Mouse (Mus musculus) heart, embryonic 13.5 days (tissue): ENCODE measurements around the gene Crybb3. TPM values are rescaled to one million over a fixed set of nuclear protein-coding genes. Genes with fewer than 3 reads are reported as not detected.
A peak's percentile ranks its signal among the peaks of the same experiment; 100 is the strongest.

Experiments used
- ATAC-seq: fragments of 200-750 bp; cut with Nextera tagmentation; 2 replicates; pipeline ENCODE4 v1.8.0; 2017; ENCODE audit warnings: moderate TSS enrichment; ENCODE audit not compliant: insufficient number of reproducible peaks, low FRiP score, low TSS enrichment; ENCODE audit errors: extremely low read depth
- H3K27ac ChIP-seq: fragments of 300-500 bp; sonication (generic); replicated peaks from 2 replicates; pipeline ENCODE4 v1.5.1; 2015; ENCODE audit warnings: moderate library complexity, mild to moderate bottlenecking, inconsistent platforms
- H3K27me3 ChIP-seq: fragments of 300-500 bp; sonication (generic); replicated peaks from 2 replicates; pipeline ENCODE4 v1.6.1; 2015; ENCODE audit warnings: mild to moderate bottlenecking, inconsistent platforms
- H3K36me3 ChIP-seq: fragments of 300-500 bp; sonication (generic); 2 replicates; pipeline ENCODE4 v1.6.1; 2015; ENCODE audit warnings: mild to moderate bottlenecking, inconsistent platforms
- H3K4me1 ChIP-seq: fragments of 300-500 bp; sonication (generic); 2 replicates; pipeline ENCODE4 v1.6.1; 2015; ENCODE audit warnings: inconsistent platforms
- H3K4me2 ChIP-seq: fragments of 300-500 bp; sonication (generic); 2 replicates; pipeline ENCODE4 v1.6.1; 2015; ENCODE audit warnings: inconsistent platforms, mild to moderate bottlenecking, moderate library complexity
- H3K4me3 ChIP-seq: fragments of 300-500 bp; sonication (generic); 2 replicates; pipeline ENCODE4 v1.5.1; 2015; ENCODE audit warnings: moderate library complexity, mild to moderate bottlenecking, inconsistent platforms
- H3K9ac ChIP-seq: fragments of 300-500 bp; sonication (generic); 2 replicates; pipeline ENCODE4 v1.6.1; 2015; ENCODE audit warnings: inconsistent platforms, mild to moderate bottlenecking, moderate library complexity
- H3K9me3 ChIP-seq: fragments of 300-500 bp; sonication (generic); 2 replicates; pipeline ENCODE4 v1.6.1; 2016; ENCODE audit warnings: inconsistent platforms
- WGBS: fragments of 180-500 bp; shearing (Covaris S2); methylation state at CpG from one replicate; pipeline ENCODE4 v1.1.7; 2015; ENCODE audit warnings: mixed read lengths; 5-methylcytosine and 5-hydroxymethylcytosine counted together
- polyA plus RNA-seq: library from polyadenylated mRNA; unstranded; fragments of >200 nt; fragmentation: Nextera tagmentation; extraction: Ambion mirVana; gene quantifications from 2 replicates; pipeline ENCODE4 v1.2.1, GENCODE M21; 2015

Crybb3 gene
- polyA plus RNA-seq, 1 experiment from 2014 or later, result 0.86 TPM

DNA sequence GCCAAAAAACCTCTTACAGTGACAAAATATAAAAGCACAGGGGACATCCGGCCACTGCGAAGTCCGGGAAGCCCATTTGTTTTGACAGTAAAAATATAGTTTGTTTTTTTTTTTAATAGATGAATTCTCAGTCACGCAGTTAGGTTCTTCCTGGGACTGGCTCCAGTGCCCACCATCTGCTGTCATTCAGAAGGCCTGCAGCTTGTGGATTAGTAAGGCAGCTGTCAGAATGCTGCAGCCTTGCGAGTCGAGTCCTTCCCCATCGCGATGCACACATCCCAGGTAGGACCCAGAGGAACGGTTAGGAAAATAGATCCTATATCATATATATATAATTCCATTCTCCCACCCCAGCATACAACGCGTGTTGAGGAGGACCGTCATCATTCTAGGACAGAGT is 5.1 kb upstream of the Crybb3 start:
- Histone ChIP-seq H3K9me3 (peaks cover 7% of the 10 kb centered on the region; the same call in 1 of the 2 replicates), H3K27ac (no peak overlapping the region), H3K4me2 (no peak overlapping the region), H3K27me3 (no peaks in the 10 kb centered on the region), H3K9ac (no peak overlapping the region), H3K4me1 (peaks cover 14% of the 10 kb centered on the region), H3K4me3 (no peak overlapping the region), H3K36me3 (peaks cover 44% of the 10 kb centered on the region)
- WGBS, result 84% methylated on average over 12 of the region's 12 CpGs
- ATAC-seq, result no peak

DNA sequence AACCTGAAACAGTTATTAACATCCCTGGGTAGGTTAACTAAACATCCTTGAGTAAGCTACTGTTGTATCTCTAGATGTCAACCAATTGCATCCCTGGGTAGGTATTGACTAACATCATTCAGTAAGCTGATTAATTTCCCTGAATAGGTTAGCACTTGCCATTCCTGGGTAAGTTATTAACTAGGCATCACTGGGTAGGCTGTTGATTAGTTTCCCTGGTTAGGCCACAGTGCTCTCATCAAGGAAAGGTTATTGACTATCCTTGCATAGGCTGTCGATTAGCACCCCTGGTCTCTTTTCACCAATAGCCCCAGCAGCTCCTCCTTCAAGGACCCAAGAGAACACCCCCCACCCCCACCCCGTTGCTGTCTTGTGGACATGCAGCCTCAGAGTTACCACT is 4.5 kb upstream of the Crybb3 start:
- 53% methylated on average over 2 of the region's 2 CpGs for WGBS
- H3K4me2 ChIP-seq, result no peak overlapping the region
- ATAC-seq, result no peak

DNA sequence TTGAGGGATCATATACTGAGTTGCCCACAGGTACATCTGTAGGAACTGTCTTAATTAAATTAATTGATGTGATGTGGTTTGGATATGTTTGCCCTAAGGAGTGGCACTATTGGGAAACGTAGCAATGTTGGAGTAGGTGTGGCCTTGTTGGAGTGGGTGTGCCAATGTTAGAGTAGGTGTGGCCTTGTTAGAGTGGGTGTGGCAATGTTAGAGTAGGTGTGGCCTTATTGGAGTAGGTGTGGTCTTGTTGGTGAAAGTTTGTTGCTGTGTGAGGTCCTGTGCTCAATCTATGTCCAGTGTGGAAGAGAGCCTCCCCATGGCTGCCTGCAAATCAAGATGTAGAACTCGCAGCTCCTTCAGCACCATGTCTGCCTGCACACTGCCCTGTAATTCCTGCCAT is 2.9 kb upstream of the Crybb3 start:
- no peak overlapping the region for H3K27ac ChIP-seq
- H3K36me3 ChIP-seq, result peaks cover 23% of the 10 kb centered on the region
- H3K9me3 ChIP-seq, result peaks cover 7% of the 10 kb centered on the region; the same call in 1 of the 2 replicates
- peaks cover 24% of the 10 kb centered on the region for H3K4me1 ChIP-seq
- no peak overlapping the region for H3K9ac ChIP-seq
- ATAC-seq, result no peak
- 77% methylated on average over 2 of the region's 2 CpGs for WGBS
- H3K4me3 ChIP-seq, result no peak overlapping the region
- H3K4me2 ChIP-seq, result no peak overlapping the region
- peaks cover 4% of the 10 kb centered on the region; the same call in 1 of the 2 replicates for H3K27me3 ChIP-seq

More for the DNA sequence above, 4.5 kb upstream of the Crybb3 start:
- Histone ChIP-seq H3K4me1 (peaks cover 17% of the 10 kb centered on the region), H3K27me3 (peaks cover under 1% of the 10 kb centered on the region; the same call in 1 of the 2 replicates), H3K9me3 (peaks cover 7% of the 10 kb centered on the region; the same call in 1 of the 2 replicates), H3K27ac (no peak overlapping the region), H3K4me3 (no peak overlapping the region), H3K9ac (no peak overlapping the region), H3K36me3 (peaks cover 39% of the 10 kb centered on the region)

DNA sequence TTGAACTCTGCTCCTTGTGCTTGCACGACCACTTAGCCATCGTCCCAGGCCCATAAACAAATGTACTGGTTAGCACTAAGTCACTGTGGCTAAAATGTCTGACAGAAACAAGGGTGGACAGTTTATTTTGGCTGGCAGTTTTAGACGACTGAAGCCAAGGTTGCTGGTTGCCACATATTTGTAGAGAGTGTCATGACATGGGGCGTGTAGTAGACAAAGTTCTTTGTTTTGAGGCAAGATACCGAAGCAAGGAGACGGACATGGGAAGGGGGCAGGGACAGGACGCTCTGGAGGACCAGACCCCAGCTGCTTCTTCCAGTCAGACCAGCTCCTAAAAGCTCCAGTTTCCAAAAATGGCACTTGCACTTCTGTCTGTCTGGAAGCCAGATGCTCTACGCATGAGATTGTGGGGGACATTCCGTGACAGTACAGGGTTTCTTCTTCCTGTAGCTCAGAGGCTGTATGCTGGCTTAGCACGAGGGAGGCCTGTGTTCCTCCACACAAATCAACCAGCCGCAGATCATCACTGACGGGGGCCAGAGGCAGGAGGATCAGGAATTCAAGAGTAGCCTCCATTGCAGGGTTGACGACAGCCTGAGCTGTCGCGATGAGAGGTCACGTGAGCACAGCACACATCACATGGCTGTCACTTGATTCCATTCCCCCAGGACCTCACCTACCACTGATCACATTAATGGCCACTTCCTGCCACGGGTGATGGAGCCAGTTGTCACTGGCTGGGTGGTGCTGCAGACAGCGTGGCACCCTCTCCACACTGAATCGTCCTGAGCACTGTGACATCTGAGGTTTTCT is 1.2 kb upstream of the Crybb3 start:
- H3K4me1 ChIP-seq, result peaks cover 24% of the 10 kb centered on the region
- H3K9ac ChIP-seq, result peak overlapping the region; percentile 54
- ATAC-seq, result 0 out of 2 replicates have a peak, but pooled peaks have one; percentile 9
- peaks cover 13% of the 10 kb centered on the region for H3K27me3 ChIP-seq
- H3K27ac ChIP-seq, result peak overlapping the region; percentile 45
- 28% methylated on average over 19 of the region's 19 CpGs for WGBS
- peaks cover 7% of the 10 kb centered on the region; the same call in 1 of the 2 replicates for H3K36me3 ChIP-seq
- peaks cover 7% of the 10 kb centered on the region; the same call in 1 of the 2 replicates for H3K9me3 ChIP-seq
- H3K4me3 ChIP-seq, result peak overlapping the region; percentile 26
- peak overlapping the region; percentile 60 for H3K4me2 ChIP-seq

DNA sequence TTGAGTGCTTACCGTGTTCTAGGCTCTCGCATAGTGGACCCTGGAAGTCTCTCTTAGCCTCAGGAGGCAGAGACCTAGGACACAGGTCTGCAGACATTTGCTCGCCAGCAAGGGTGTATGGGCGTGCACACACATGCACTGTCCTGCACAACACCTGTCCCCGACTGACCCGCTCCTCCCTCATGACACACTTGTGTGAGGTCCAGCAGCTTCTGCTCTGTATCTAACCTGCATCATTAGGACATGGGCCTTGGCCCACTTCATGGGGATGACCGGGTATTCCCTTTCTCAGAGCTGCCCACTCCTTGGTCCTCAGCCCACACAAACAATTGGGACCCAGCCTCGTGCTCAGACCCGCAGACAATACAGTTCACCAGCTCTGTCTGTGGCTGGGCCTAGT is 364 bp downstream of the Crybb3 start:
- Histone ChIP-seq H3K27ac (no peak overlapping the region), H3K27me3 (peaks cover 25% of the 10 kb centered on the region), H3K9ac (peak overlapping the region; percentile 17; the same call in 1 of the 2 replicates), H3K4me3 (no peak overlapping the region), H3K4me2 (no peak overlapping the region), H3K4me1 (peaks cover 28% of the 10 kb centered on the region), H3K36me3 (peaks cover 7% of the 10 kb centered on the region; the same call in 1 of the 2 replicates), H3K9me3 (peaks cover 7% of the 10 kb centered on the region; the same call in 1 of the 2 replicates)
- WGBS, result 91% methylated on average over 9 of the region's 9 CpGs
- ATAC-seq, result no peak

DNA sequence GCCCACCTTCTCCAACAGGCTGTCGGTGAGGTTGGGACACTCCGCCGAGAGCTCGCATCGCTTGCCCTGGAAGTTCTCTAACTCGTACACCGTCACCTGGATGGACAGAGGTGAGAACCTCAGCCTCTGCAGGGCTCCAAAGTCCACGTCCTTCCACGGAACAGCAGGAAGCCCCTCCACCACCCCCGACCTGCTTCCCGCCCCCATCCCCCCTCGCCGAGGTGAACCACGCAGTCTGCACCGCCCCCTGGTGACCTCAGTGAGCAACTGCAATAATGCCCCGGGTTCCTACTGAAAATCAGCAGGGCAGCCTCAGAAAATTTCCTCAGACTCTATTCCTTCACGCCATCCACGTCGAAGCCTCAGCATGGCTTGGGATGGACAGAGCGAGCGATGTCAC is 1.6 kb downstream of the Crybb3 start:
- Histone ChIP-seq H3K9me3 (peaks cover 7% of the 10 kb centered on the region; the same call in 1 of the 2 replicates), H3K27ac (no peak overlapping the region), H3K27me3 (peaks cover 33% of the 10 kb centered on the region), H3K4me2 (peak overlapping the region; percentile 54), H3K9ac (no peak overlapping the region), H3K4me1 (peaks cover 28% of the 10 kb centered on the region), H3K36me3 (no peaks in the 10 kb centered on the region), H3K4me3 (peak overlapping the region; percentile 18)
- 24% methylated on average over 21 of the region's 21 CpGs for WGBS
- ATAC-seq, result no peak

DNA sequence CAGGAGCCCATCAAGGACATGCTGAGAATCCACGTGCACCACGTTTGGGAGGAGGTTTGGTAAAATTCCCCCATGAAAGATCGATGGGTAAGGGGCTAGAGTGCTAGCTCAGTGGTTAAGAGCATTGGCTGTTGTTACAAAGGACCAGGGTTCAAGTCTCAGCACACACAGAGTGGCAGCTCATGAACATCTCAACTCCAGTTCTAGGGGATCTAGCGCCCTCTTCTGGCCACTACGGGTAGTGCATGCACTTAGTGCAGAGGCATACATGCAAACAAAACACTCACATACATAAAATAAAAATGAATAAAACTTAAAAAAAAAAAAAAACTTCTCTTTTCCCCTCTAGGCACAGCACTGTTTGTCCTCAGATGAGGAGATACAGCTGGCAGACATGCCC is 2.7 kb downstream of the Crybb3 start:
- ATAC-seq, result no peak
- WGBS, result 60% methylated on average over 5 of the region's 5 CpGs
- Histone ChIP-seq H3K4me3 (no peak overlapping the region), H3K9me3 (no peaks in the 10 kb centered on the region), H3K4me2 (no peak overlapping the region), H3K36me3 (no peaks in the 10 kb centered on the region), H3K27me3 (peaks cover 33% of the 10 kb centered on the region), H3K9ac (no peak overlapping the region), H3K27ac (no peak overlapping the region), H3K4me1 (peaks cover 28% of the 10 kb centered on the region)

DNA sequence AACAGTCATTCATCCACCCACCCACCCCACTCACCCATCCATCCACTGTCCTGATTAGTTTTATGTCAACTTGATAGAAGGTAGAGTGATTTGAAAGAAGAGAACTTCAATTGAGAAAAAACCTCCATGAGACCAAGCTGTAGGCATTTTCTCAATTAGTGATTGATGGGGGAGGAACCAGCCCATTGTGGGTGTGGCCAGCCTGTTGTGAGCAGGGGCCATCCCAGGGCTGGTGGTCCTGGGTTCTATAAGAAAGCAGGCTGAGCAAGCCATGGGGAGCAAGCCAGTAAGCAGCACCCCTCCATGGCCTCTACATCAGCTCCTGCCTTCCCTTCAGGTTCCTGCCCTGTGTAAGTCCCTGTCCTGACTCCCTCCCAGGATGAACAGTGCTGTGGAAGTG is 11.4 kb downstream of the Crybb3 start, which contains the start of gene Crybb2:
TSS of gene Crybb2 (minus strand) at position 101 of the 400 bp plus-strand sequence.
- no peak for ATAC-seq
- Histone ChIP-seq H3K9ac (no peak within 1 kb of the TSS), H3K9me3 (no peaks in the 10 kb centered on the region), H3K27ac (no peak within 1 kb of the TSS), H3K4me3 (no peak within 1 kb of the TSS), H3K4me1 (no peaks in the 10 kb centered on the region), H3K27me3 (peaks cover 8% of the 10 kb centered on the region), H3K4me2 (no peak within 1 kb of the TSS), H3K36me3 (no peaks in the 10 kb centered on the region)

DNA sequence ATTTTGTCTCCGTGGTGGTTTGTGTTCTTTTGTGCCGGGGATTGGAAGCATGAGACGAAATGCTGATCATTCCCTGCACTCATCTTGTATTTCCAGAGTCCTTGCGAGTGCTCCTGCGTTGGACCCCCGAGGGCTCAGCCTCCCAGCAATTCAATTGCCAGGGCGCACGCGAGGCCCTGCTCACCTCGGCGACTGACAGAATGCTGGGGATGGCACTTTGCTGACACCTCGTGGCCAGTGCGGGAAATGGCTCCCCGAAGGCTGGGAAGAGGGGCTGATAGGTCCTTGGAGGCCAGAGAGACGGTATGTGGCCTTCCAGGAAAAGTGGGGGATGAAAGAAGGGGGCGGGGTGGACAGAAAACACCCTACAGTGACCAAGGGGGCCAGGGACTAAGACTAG is 27.1 kb downstream of the Crybb3 start:
- H3K27me3 ChIP-seq, result peaks cover 40% of the 10 kb centered on the region
- no peak overlapping the region for H3K4me2 ChIP-seq
- no peak overlapping the region for H3K4me3 ChIP-seq
- H3K9me3 ChIP-seq, result no peaks in the 10 kb centered on the region
- H3K4me1 ChIP-seq, result peaks cover 2% of the 10 kb centered on the region; the same call in 1 of the 2 replicates
- no peak overlapping the region for H3K9ac ChIP-seq
- no peak for ATAC-seq
- no peaks in the 10 kb centered on the region for H3K36me3 ChIP-seq
- H3K27ac ChIP-seq, result no peak overlapping the region
- WGBS, result 5% methylated on average over 16 of the region's 16 CpGs

DNA sequence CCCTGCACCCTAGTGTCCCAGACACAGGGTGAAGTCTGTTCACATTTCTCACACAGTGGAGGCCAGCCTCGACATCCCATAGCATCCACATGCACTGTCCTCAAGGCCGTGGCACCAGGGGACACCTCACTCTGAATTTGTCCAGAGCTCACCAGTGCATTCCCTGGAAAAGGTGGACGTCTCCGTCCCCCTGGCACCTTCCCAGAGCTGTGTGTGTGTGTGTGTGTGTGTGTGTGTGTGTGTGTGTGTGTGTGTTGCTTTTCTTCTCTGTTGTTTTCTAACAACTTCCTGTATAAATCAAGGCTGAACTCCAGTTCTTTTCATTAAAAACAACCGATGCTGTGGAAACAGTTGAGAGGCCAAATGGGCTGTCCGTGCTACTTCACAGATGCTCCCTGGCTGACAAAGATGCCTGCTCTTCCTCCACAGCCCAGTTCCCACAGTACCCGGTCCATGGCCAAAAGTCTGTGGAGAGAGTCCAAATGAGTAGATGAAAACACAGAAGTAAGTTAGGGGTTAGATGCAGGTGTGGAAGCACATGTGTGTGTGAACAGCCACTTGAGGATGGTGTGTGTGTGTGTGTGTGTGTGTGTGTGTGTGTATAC is 30.7 kb downstream of the Crybb3 start:
- H3K4me1 ChIP-seq, result peaks cover 2% of the 10 kb centered on the region; the same call in 1 of the 2 replicates
- no peaks in the 10 kb centered on the region for H3K9me3 ChIP-seq
- H3K27me3 ChIP-seq, result peaks cover 21% of the 10 kb centered on the region; the same call in 1 of the 2 replicates
- H3K36me3 ChIP-seq, result no peaks in the 10 kb centered on the region
- 62% methylated on average over 7 of the region's 7 CpGs for WGBS
- H3K27ac ChIP-seq, result no peak overlapping the region
- no peak overlapping the region for H3K9ac ChIP-seq
- H3K4me3 ChIP-seq, result no peak overlapping the region
- H3K4me2 ChIP-seq, result no peak overlapping the region
- no peak for ATAC-seq

DNA sequence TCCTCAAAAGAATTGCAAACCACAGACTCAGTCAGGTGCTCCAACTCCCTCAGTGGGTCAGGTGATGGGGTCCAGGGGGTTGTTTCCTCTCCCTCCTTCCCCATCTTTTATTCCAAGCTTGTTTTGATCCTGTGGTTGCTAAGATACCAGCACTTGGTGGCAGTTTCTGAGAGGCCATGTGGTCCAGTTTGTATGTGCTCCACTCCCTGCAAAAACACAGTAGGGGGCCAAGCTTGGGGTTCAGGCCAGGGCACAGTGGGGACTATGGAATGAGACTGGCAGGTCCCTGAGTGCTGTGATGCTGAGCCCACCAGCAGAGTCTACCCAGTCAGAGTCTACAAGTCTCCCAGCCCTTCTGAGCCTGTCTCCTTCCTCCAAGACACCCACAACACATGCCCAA is 31.5 kb downstream of the Crybb3 start:
- no peaks in the 10 kb centered on the region for H3K9me3 ChIP-seq
- H3K4me3 ChIP-seq, result no peak overlapping the region
- H3K27ac ChIP-seq, result no peak overlapping the region
- no peak overlapping the region for H3K4me2 ChIP-seq
- H3K36me3 ChIP-seq, result no peaks in the 10 kb centered on the region
- no peak for ATAC-seq
- H3K27me3 ChIP-seq, result peaks cover 13% of the 10 kb centered on the region; the same call in 1 of the 2 replicates
- peaks cover 2% of the 10 kb centered on the region; the same call in 1 of the 2 replicates for H3K4me1 ChIP-seq
- H3K9ac ChIP-seq, result no peak overlapping the region
